Mouse (Mus musculus) kidney, adult 2 months (tissue): ENCODE measurements around the gene Zfp940. TPM values are rescaled to one million over a fixed set of nuclear protein-coding genes. Genes with fewer than 3 reads are reported as not detected.
A peak's percentile ranks its signal among the peaks of the same experiment; 100 is the strongest.

Source experiments
- DNase-seq: peaks from one replicate; pipeline ENCODE4 v3.0.0; 2021
- H3K27ac ChIP-seq: fragments of 200-500 bp; 2 replicates; pipeline ENCODE4 v1.5.1; 2012; ENCODE audit warnings: low read depth, low read length, control low read depth, inconsistent platforms; ENCODE audit not compliant: insufficient read depth
- H3K27me3 ChIP-seq: fragments of 200-500 bp; replicated peaks from 2 replicates; pipeline ENCODE4 v1.6.1; 2012; ENCODE audit warnings: mild to moderate bottlenecking, moderate library complexity, low read length, inconsistent platforms; ENCODE audit not compliant: control insufficient read depth, insufficient read depth
- H3K36me3 ChIP-seq: fragments of 200-500 bp; 2 replicates; pipeline ENCODE4 v1.6.1; 2012; ENCODE audit warnings: mild to moderate bottlenecking, moderate library complexity, low read length, inconsistent platforms; ENCODE audit not compliant: control insufficient read depth, insufficient read depth
- H3K4me1 ChIP-seq: fragments of 200-500 bp; 2 replicates; pipeline ENCODE4 v1.6.1; 2011; ENCODE audit warnings: low read length; ENCODE audit not compliant: control insufficient read depth, insufficient read depth
- H3K4me3 ChIP-seq: fragments of 200-500 bp; 2 replicates; pipeline ENCODE4 v1.5.1; 2011; ENCODE audit warnings: mild to moderate bottlenecking, low read depth, low read length, control low read depth; ENCODE audit not compliant: insufficient read depth
- CTCF ChIP-seq: fragments of 200-500 bp; conservative IDR thresholded peaks from 2 replicates; pipeline ENCODE4 v1.5.1; 2011; ENCODE audit warnings: low read depth, mild to moderate bottlenecking, control low read depth, low read length, moderate library complexity, mixed read lengths; ENCODE audit not compliant: insufficient read depth, insufficient read length
- POLR2A ChIP-seq: fragments of 200-500 bp; IDR thresholded peaks from one replicate; pipeline ENCODE4 v1.6.1; 2011; ENCODE audit warnings: low read depth, low read length, control low read depth
- WGBS: fragments of 180-500 bp; shearing (Covaris S2); methylation state at CpG from one replicate; pipeline ENCODE4 v1.1.7; 2018; 5-methylcytosine and 5-hydroxymethylcytosine counted together
- polyA plus RNA-seq: library from polyadenylated mRNA; depleted of rRNA; stranded (reverse); fragments of >200 nt; gene quantifications from 2 replicates; pipeline ENCODE4 v1.2.3, GENCODE M21; 2012

Gene Zfp940
- polyA plus RNA-seq, 1 experiment = 0.61 TPM

- TF ChIP-seq CTCF = no peak
- no peak for TF ChIP-seq POLR2A
- H3K4me3 ChIP-seq = no peak overlapping the region
- DNase-seq = no peak
- no peak overlapping the region for H3K27ac ChIP-seq
- no peaks in the 10 kb centered on the region for H3K27me3 ChIP-seq
- H3K36me3 ChIP-seq = no peaks in the 10 kb centered on the region
- WGBS = 92% methylated on average over 1 of the region's 1 CpGs
- peaks cover 5% of the 10 kb centered on the region; the same call in 1 of the 2 replicates for H3K4me1 ChIP-seq
Observed at GRCm38 (mm10) chr7:29836816-29837215, 16.7 kb downstream of the Zfp940 start.

DNA sequence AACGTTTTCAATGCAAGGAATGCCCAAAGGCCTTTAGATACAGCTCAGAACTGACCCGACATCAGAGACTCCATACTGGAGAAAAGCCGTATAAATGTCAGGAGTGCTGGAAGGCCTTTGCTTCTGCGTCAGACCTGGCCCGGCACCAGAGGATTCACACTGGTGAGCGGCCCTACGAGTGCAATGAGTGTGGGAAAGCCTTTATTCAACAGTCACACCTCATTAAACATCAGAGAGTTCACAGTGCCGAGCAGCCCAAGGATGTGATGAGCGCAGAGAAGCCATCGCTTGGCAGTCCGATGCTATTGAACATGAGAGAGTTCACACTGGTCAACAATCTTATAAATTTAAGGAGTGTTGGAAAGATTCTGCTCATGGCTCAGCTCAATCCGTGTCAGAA lies 23.7 kb downstream of the Zfp940 start:
- 52% methylated on average over 12 of the region's 12 CpGs for WGBS
- TF ChIP-seq CTCF (no peak), POLR2A (no peak)
- Histone ChIP-seq H3K4me3 (no peak overlapping the region), H3K27ac (no peak overlapping the region), H3K27me3 (no peaks in the 10 kb centered on the region), H3K36me3 (peaks cover 23% of the 10 kb centered on the region), H3K4me1 (no peaks in the 10 kb centered on the region)
- peak; percentile 23 for DNase-seq

- H3K36me3 ChIP-seq = peaks cover 24% of the 10 kb centered on the region
- TF ChIP-seq CTCF (no peak), POLR2A (no peak)
- H3K27me3 ChIP-seq = no peaks in the 10 kb centered on the region
- H3K4me3 ChIP-seq = no peak overlapping the region
- H3K4me1 ChIP-seq = no peaks in the 10 kb centered on the region
- peak; percentile 82 for DNase-seq
- WGBS = 78% methylated on average over 12 of the region's 12 CpGs
- H3K27ac ChIP-seq = no peak overlapping the region
Observed at GRCm38 (mm10) chr7:29828001-29828400, 25.5 kb downstream of the Zfp940 start.

DNA sequence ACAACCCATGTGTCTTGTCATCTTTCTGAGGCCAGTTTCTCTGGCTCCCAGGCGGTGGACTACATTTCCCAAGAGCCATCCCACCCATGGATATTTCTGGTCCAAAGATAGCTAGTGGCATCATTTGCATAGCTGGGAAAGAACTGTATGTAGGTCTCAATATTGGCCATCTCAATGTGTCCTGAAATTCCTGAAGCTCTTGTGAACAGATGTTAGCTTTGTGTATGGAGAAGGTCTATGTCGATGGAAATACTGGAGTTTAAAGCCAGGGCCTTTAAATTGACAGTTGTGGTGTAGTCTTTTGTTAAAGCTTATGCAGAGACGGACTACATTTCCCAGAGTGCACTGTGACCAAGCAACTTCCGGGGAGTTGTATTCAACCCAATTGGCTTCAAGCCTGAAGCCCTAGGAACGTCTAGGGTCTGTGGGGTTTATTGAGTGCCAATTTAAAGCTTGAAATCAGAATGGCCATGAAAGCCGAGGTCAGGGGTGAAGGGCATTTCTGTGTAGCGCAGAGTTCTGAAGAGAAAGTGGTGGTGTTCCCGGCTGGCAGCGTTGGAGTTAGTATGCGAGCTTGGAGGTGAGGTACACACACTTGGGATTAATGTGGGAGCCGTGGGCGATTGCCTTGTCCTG lies 34.7 kb downstream of the Zfp940 start:
- H3K4me1 ChIP-seq = peaks cover 9% of the 10 kb centered on the region
- DNase-seq = peak; percentile 85
- 2% methylated on average over 12 of the region's 12 CpGs for WGBS
- H3K4me3 ChIP-seq = peak overlapping the region; percentile 63
- H3K27me3 ChIP-seq = no peaks in the 10 kb centered on the region
- H3K36me3 ChIP-seq = no peaks in the 10 kb centered on the region
- TF ChIP-seq CTCF = no peak
- TF ChIP-seq POLR2A = no peak
- H3K27ac ChIP-seq = peak overlapping the region; percentile 9; the same call in 1 of the 2 replicates

- 1% methylated on average over 26 of the region's 26 CpGs for WGBS
- peaks cover 9% of the 10 kb centered on the region for H3K4me1 ChIP-seq
- H3K36me3 ChIP-seq = no peaks in the 10 kb centered on the region
- peak within 1 kb of the TSS; percentile 81 for H3K27ac ChIP-seq
- no peaks in the 10 kb centered on the region for H3K27me3 ChIP-seq
- H3K4me3 ChIP-seq = peak within 1 kb of the TSS; percentile 73
- DNase-seq = peak; percentile 96
- peak; percentile 72 for TF ChIP-seq POLR2A
- no peak for TF ChIP-seq CTCF
Observed at GRCm38 (mm10) chr7:29815910-29816429, 37.5 kb downstream of the Zfp940 start, which contains the start of gene Zfp790. Gene Zfp790 (plus strand): TSS chr7:29816114.

- TF ChIP-seq CTCF (no peak), POLR2A (no peak)
- no peak for DNase-seq
- Histone ChIP-seq H3K27me3 (no peaks in the 10 kb centered on the region), H3K36me3 (no peaks in the 10 kb centered on the region), H3K27ac (no peak overlapping the region), H3K4me3 (peak overlapping the region; percentile 58), H3K4me1 (peaks cover 9% of the 10 kb centered on the region)
- 2% methylated on average over 12 of the region's 12 CpGs for WGBS
Observed at GRCm38 (mm10) chr7:29815061-29815784, 38.2 kb downstream of the Zfp940 start.

- H3K27me3 ChIP-seq = no peaks in the 10 kb centered on the region
- TF ChIP-seq CTCF = no peak
- TF ChIP-seq POLR2A = no peak
- H3K36me3 ChIP-seq = no peaks in the 10 kb centered on the region
- no peak for DNase-seq
- H3K27ac ChIP-seq = no peak overlapping the region
- peaks cover 9% of the 10 kb centered on the region for H3K4me1 ChIP-seq
- H3K4me3 ChIP-seq = no peak overlapping the region
- WGBS = 94% methylated on average over 2 of the region's 2 CpGs
Observed at GRCm38 (mm10) chr7:29814381-29814780, 39.1 kb downstream of the Zfp940 start.
